Mouse (Mus musculus) gastrocnemius, postnatal 4 days (tissue): ENCODE data around the gene Bcas3. TPM values are rescaled to one million over a fixed set of nuclear protein-coding genes. Genes with fewer than 3 reads are reported as not detected.

Source experiments
- DNase-seq, 2 experiments: peaks; one replicate each; pipeline ENCODE4 v3.0.0; 2021 to 2022; ENCODE audit warnings: low spot score in 2 of 2, mixed read lengths in 2 of 2
- total RNA-seq, 2 experiments: library from RNA; stranded (reverse); gene quantifications; 2 replicates each; pipeline ENCODE4 v1.2.3; 2021

Bcas3 gene
- total RNA-seq, 2 experiments from 2014 or later = 37.5 to 47.1 TPM

GRCm38 (mm10) chr11:85525979-85526775, 173.2 kb downstream of the Bcas3 start:
- DNase-seq = no peak

DNA sequence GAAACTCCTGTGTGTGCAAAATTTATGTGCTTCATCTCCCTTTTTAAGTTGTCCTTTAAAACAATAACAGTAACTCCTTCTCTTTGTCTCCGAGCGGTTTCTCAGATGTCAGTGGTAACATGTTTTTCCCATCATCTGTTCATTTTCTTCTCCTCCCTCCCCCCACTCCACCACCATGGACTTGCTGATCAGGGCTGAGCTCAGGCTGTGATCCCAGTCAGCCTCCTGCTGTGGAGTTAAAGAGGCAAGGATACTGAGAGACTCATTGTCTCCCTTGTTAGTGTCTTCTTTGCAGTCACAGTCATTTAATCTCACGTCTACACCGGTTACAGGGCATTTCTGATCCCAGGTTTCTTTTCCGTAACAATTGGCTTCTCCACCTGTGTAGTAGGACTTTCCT, 174.3 kb downstream of the Bcas3 start:
- DNase-seq = no peak

DNA sequence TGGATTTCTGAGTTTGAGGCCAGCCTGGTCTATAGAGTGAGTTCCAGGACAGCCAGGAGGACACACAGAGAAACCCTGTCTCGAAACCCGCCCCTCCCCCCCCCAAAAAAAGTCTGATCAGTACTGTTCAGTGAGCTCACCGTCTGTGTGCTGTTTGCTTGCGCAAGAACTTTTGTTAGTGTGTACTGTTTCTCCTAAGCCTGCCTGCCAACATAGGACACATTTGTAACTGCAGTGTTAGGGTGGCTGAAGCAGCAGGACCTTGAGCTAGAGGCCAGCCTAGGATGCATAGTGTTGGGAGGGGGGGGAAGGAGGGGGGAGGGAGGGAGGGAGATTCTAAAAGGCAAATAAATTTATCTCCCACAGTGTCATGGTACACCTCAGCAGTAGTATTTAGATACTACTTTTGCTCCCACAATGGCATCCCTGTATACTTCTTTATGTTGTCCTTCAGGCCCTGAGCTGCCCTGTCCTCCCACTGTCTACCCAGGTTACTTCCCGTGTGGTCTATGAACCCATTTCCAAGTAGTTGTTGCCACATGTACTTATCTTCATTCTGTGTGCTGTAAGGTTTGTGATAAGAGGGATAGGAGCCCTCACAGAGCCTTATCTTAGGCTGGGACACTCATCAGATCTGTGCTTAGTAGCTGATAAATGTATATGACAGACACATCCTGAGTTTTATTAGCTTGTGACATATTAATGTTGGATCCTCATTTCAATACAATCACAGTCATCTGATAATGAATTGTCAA, 176.7 kb downstream of the Bcas3 start:
- DNase-seq = no peak

DNA sequence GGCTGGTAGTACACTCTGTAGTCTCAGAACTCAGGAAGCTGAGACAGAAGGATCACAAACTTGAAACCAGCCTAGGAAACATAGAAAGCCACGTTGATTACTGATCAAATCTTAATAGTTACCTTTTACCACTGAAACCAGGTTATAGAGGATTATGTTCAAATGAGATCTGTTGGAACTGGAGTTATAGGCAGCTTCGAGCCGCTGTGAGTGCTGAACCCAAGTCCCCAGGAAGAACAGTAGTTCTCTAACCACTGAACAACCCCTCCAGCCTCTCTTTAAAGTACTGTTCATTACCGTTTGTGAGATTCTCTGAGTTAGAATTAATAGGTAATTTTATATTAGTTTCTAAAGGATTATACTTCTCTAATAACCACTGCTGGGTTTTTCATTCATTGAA, 188.0 kb downstream of the Bcas3 start:
- DNase-seq = no peak

- no peak for DNase-seq
These were observed 190.3 kb downstream of the Bcas3 start for GRCm38 (mm10) chr11:85543311-85543710.

- no peak for DNase-seq
These were observed 192.6 kb downstream of the Bcas3 start for GRCm38 (mm10) chr11:85545602-85546001.

GRCm38 (mm10) chr11:85547966-85548365, 195.0 kb downstream of the Bcas3 start:
- no peak for DNase-seq

DNA sequence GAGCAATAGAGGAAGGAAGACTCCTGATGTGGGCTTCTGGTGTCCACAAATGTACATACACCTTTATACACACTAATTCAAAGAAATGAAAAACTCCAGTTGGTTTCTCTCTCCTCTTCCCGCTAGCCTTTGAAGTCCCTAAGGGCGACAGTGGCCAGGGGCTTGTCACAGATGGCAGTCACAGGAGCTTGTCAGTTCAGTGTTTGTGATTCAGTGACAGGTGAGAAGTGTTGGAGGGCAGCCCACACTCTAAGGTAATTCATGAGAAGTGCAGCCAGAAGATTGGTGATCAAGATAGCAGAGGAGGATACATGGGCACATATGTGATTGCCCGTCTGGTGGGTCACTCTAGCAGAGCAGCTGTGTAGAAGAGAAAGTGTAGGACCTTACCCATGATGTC, 196.7 kb downstream of the Bcas3 start:
- no peak for DNase-seq

DNA sequence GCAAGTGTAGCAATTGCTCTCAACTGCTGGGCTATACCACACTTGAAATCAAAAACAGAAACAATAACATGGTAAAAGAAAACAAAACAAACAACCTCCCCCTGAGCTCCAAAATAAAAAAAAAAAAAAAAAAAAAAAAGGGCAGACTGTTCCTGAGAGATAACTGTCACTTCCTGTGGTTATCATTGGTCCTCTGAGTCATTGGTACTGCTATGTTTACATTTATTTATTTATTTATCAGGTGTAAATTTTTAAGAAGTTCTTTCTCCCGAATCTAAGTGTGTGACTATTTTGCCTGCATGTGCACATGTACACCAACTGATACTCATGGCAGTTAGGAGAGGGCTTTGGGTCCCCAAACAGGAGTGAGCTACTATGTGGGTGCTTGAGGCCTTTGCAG, 202.1 kb downstream of the Bcas3 start:
- no peak for DNase-seq

GRCm38 (mm10) chr11:85555721-85556120, 202.8 kb downstream of the Bcas3 start:
- no peak for DNase-seq

- no peak for DNase-seq
These were observed 212.1 kb downstream of the Bcas3 start for GRCm38 (mm10) chr11:85565068-85565467.

- no peak for DNase-seq
These were observed 218.1 kb downstream of the Bcas3 start for GRCm38 (mm10) chr11:85571040-85571439.

DNA sequence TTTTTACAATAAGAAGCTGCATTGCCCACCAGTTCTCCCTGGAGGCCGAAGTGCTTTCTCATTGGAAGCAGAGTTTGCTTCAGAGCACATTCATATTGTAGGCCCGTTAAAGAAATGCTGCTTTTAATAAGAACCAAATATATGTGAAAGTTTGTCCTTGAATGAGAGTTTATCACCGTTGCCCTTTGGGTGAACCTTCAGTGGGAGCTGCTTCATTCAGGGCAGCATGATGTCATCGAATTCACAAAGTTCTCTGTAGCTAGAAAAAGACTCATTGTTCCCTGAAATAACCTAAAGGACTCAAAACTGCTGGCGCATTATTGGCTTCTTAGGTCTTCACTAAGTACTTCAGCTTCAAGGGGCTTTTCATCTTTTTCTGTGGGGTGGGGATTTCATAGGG, 219.0 kb downstream of the Bcas3 start:
- DNase-seq = no peak

- DNase-seq = no peak
These were observed 219.6 kb downstream of the Bcas3 start for GRCm38 (mm10) chr11:85572590-85572989.

- no peak for DNase-seq
These were observed 221.5 kb downstream of the Bcas3 start for GRCm38 (mm10) chr11:85574496-85574895.

DNA sequence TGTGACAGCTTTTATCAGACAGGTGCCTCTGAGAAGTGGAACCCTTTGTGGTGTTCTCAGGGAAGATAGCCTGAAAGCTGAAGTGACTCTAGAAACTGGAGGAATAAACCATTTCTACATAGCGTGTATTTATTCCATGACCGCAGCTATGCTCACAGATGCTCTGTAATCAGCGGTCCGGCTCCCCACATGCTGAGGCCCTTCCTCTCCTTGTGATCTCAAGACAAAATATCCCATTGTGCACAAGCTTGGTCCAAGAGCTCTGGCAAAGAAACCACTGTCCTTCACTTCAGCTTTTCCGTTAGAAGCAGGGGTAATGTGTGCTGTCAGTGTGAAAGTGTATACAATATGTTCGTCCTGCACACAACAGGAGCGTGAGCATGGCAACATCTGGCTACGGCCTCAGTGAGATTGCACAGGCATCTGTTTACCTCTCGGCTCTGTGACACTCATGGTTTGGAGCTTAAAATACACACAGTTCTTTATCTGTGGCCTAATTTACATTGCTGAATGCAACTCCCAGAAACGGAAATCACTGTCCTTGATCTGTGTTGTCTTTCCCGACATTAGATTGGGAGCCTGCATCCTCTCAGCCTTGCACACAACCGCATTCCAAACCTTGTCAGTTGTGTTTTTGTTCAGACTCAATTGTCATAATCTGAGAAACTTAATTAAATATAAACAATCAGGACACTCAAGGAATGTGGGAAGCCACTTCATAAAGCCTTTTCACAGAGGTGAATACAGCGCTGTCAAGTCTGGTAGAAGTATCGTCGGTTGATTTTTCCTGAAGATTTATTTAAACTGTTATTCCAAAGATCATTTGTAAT, 225.1 kb downstream of the Bcas3 start:
- DNase-seq = no peak

DNA sequence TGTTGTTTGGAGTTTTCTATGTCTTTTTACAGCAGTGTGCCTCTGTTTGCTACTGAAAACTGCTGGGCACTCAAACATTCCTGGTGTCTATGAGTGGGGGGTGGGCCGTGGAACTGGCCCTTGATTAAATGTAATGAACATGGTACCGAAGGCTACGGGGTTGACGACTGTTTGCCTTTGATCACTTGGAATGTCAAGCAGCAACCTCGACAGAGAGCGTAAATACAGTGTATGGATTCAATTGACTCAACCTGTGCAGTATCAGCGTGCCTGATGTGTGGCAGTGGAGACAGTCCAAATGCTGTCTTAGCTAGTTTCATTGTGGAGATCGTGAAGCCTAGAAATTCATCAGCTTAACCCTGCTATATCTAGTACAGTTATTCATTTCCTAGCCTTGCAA, 231.1 kb downstream of the Bcas3 start:
- no peak for DNase-seq

- DNase-seq = no peak
These were observed 240.7 kb downstream of the Bcas3 start for GRCm38 (mm10) chr11:85593636-85594035.

DNA sequence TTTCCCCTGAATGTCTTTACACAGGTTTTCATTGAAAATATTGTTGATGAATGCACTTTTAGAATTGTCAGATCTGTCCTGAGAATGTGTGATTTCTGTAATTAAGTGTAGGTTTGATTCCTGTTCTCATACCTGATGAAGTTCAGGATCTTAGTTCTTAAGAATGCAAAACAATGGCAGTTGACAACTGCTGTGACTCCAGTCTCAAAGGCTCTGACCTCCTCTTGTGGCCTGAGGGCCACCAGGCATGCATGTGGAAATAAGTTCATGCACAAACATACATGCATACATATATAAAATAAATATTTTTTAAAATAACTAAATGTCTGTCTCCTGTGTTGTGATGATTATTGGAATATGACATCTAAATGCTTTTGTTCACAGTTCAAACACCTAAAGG, 246.3 kb downstream of the Bcas3 start:
- no peak for DNase-seq

DNA sequence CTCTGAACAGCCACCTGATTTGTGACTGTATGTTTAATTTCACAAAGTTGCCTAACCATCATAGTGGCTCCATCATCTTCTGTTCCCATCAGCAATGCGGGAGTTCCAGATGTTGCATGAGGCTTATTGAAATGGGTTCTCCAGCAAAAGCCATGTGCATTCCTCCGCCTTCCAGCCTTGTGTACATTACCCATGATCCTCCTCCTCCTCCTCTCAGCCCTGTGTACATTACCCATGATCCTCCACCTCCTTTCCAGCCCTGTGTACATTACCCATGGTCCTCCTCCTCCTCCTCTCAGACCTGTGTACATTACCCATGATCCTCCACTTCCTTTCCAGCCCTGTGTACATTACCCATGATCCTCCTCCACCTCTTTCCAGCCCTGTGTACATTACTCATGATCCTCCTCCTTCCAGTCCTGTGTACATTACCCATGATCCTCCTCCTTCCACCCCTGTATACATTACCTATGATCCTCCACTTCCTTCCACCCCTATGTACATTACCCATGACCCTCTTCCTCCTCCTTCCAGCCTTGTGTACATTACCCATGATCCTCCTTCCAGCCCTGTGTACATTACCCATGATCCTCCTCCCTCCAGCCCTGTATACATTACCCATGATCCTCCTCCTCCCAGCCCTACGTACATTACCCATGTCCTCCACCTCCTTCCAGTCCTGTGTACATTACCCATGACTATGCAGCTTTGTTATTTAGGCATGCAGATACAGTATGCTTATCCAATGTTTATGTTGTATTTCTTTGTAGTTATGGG, 250.8 kb downstream of the Bcas3 start:
- DNase-seq = no peak
